Mouse (Mus musculus): ENCODE measurements at regions not wholly inside any gene's neighbourhood (a gene's known extent, or its start where the extent isn't known, plus 50 kb on each side); places are given as distances from the start of the nearest gene placed in this dataset.
A peak's percentile ranks its signal among the peaks of the same experiment; 100 is the strongest.

GRCm38 (mm10) chr16:49278478-49278877 lies 221.2 kb downstream of the Myh15 start:
- TF ChIP-seq CTCF (IDR thresholded peaks at IDR 0.05), result peak; percentile 65
- Histone ChIP-seq H3K4me3 (no peak overlapping the region), H3K27ac (no peak overlapping the region)
- peak; percentile 40 to 59 for DNase-seq (ENCODE audit: extremely low spot score in 1 of 2, low spot score in 2 of 2)
- intact Hi-C loops (cut with DNase I), result no loop called here

- TF ChIP-seq CTCF (IDR thresholded peaks at IDR 0.05), result no peak
- H3K4me3 ChIP-seq, result no peak overlapping the region
Observed at GRCm38 (mm10) chr16:49288096-49288714, 230.9 kb downstream of the Myh15 start.

GRCm38 (mm10) chr16:49289200-49290079 lies 232.2 kb downstream of the Myh15 start:
- peak; percentile 56 to 68 for DNase-seq (ENCODE audit: extremely low spot score in 1 of 2, low spot score in 2 of 2)
- 0 out of 2 replicates have a peak overlapping the region, but pooled peaks have one; percentile 34 for H3K27ac ChIP-seq
- no peak overlapping the region for H3K4me3 ChIP-seq
- no peak for TF ChIP-seq CTCF (IDR thresholded peaks at IDR 0.05)
- intact Hi-C loops (cut with DNase I), result loop anchor here (10.0 kb wide), 1 partner anchor 1215 kb away; no protein-coding TSS in a partner anchor

More at GRCm38 (mm10) chr16:49288096-49288714, 230.9 kb downstream of the Myh15 start:
- peak in 1 of 2 experiments; percentile 11 for DNase-seq (ENCODE audit: extremely low spot score in 1 of 2, low spot score in 2 of 2)
- peak overlapping the region; percentile 41; the same call in 1 of the 2 replicates for H3K27ac ChIP-seq
- intact Hi-C loops (cut with DNase I), result no loop called here

GRCm38 (mm10) chr16:49303612-49304307 lies 246.5 kb downstream of the Myh15 start:
- no peak for DNase-seq (ENCODE audit: extremely low spot score in 1 of 2, low spot score in 2 of 2)
- intact Hi-C loops (cut with DNase I), result no loop called here
- Histone ChIP-seq H3K4me3 (no peak overlapping the region), H3K27ac (no peak overlapping the region)
- TF ChIP-seq CTCF (IDR thresholded peaks at IDR 0.05), result no peak

GRCm38 (mm10) chr16:49304354-49304753 lies 247.1 kb downstream of the Myh15 start:
- H3K4me3 ChIP-seq, result no peak overlapping the region
- no peak overlapping the region for H3K27ac ChIP-seq
- DNase-seq (ENCODE audit: extremely low spot score in 1 of 2, low spot score in 2 of 2), result no peak
- intact Hi-C loops (cut with DNase I), result no loop called here
- no peak for TF ChIP-seq CTCF (IDR thresholded peaks at IDR 0.05)

GRCm38 (mm10) chr16:49317061-49317460 lies 259.8 kb downstream of the Myh15 start:
- no peak for DNase-seq (ENCODE audit: extremely low spot score in 1 of 2, low spot score in 2 of 2)
- H3K27ac ChIP-seq, result no peak overlapping the region
- TF ChIP-seq CTCF (IDR thresholded peaks at IDR 0.05), result no peak
- intact Hi-C loops (cut with DNase I), result loop anchor here (5.0 kb wide), 1 partner anchor 35 kb away; no protein-coding TSS in a partner anchor
- no peak overlapping the region for H3K4me3 ChIP-seq

- no peak for DNase-seq (ENCODE audit: extremely low spot score in 1 of 2, low spot score in 2 of 2)
- no peak for TF ChIP-seq CTCF (IDR thresholded peaks at IDR 0.05)
- Histone ChIP-seq H3K27ac (no peak overlapping the region), H3K4me3 (no peak overlapping the region)
- intact Hi-C loops (cut with DNase I), result loop anchor here (1.0 to 5.0 kb wide), 2 partner anchors 37 to 123 kb away; no protein-coding TSS in a partner anchor
Observed at GRCm38 (mm10) chr16:49319047-49319678, 261.9 kb downstream of the Myh15 start.

- DNase-seq (ENCODE audit: extremely low spot score in 1 of 2, low spot score in 2 of 2), result no peak
- Histone ChIP-seq H3K4me3 (no peak overlapping the region), H3K27ac (no peak overlapping the region)
- intact Hi-C loops (cut with DNase I), result loop anchor here (1.0 to 5.0 kb wide), 2 partner anchors 37 to 123 kb away; no protein-coding TSS in a partner anchor
- no peak for TF ChIP-seq CTCF (IDR thresholded peaks at IDR 0.05)
Observed at GRCm38 (mm10) chr16:49319774-49320173, 262.5 kb downstream of the Myh15 start.

- Histone ChIP-seq H3K4me3 (no peak overlapping the region), H3K27ac (no peak overlapping the region)
- peak; percentile 62 for TF ChIP-seq CTCF (IDR thresholded peaks at IDR 0.05)
- no peak for DNase-seq (ENCODE audit: extremely low spot score in 1 of 2, low spot score in 2 of 2)
- intact Hi-C loops (cut with DNase I), result loop anchor here (1.0 to 2.0 kb wide), 2 partner anchors 158 to 305 kb away; no protein-coding TSS in a partner anchor
Observed at GRCm38 (mm10) chr16:49321951-49322350, 264.7 kb downstream of the Myh15 start.

- no peak for DNase-seq (ENCODE audit: extremely low spot score in 1 of 2, low spot score in 2 of 2)
- Histone ChIP-seq H3K27ac (no peak overlapping the region), H3K4me3 (no peak overlapping the region)
- intact Hi-C loops (cut with DNase I), result no loop called here
- no peak for TF ChIP-seq CTCF (IDR thresholded peaks at IDR 0.05)
Observed at GRCm38 (mm10) chr16:49330725-49331386, 273.6 kb downstream of the Myh15 start.

All from left cerebral cortex, adult 2 months (tissue).